Mouse (Mus musculus) lung, postnatal 0 days (tissue): ENCODE measurements around the gene Rsph6a.

Experiments
- CTCF ChIP-seq: IDR thresholded peaks from 2 replicates; pipeline ENCODE4 v1.5.1; 2016; ENCODE audit warnings: antibody characterized with exemption, mild to moderate bottlenecking
- EP300 ChIP-seq: IDR thresholded peaks from 2 replicates; pipeline ENCODE4 v1.6.1; 2016; ENCODE audit warnings: antibody characterized with exemption, mild to moderate bottlenecking, control low read depth

- TF ChIP-seq CTCF (no peak), EP300 (no peak)
Measured at GRCm38 (mm10) chr7:19086042-19086441, 31.6 kb downstream of the Rsph6a start.
